21 mouse cellular contexts compared by ENCODE assay signal in the genomic region with DNA sequence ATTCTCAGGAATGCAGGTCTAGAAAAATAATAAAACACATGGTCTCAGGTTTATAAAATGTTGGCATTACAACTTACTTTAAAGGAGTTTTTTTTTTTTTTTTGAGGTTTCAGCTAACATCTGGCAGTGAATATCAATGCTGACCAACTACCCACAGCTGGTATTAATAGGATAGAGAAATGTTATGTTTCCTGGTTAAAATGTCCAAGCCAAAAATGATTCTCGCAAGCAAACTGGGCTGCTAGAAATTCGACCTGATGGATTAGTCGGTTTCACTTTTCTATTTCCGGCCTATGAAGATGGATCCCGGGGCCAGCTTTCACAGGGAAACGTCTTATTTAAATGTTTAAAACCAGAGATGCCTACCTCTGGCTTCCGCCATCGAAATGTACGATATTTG.
"Had no signal": no experiment of that assay in that cellular context is flagged by ENCODE, and none has a peak within 500 bp of the region (broad histone marks: within the 10 kb centered on the region; RNA-seq: fewer than 3 reads in every experiment).

No protein-coding gene starts in this region.

- H3K4me1 ChIP-seq: stomach, embryonic 15.5 days had no signal

- H3K9ac ChIP-seq: limb, embryonic 13.5 days; liver, embryonic 12.5 days; liver, embryonic 15.5 days; midbrain, embryonic 12.5 days; midbrain, embryonic 15.5 days; neural tube, embryonic 13.5 days; stomach, embryonic 15.5 days had no signal

- DNase-seq: kidney, adult 18-20 months; kidney, adult 9 months; kidney, postnatal 25 days; layer of hippocampus, adult 9-11 months; liver; lung, adult 2 months; lung, postnatal 14 days; retina, postnatal 1 day; right cerebral cortex, postnatal 25 days; spleen, adult 18-20 months; thymus, postnatal 25 days had no signal

- H3K27ac ChIP-seq: kidney, postnatal 0 days; layer of hippocampus, adult 2 months; limb, embryonic 13.5 days; liver, embryonic 12.5 days; liver, embryonic 15.5 days; macrophage; midbrain, embryonic 12.5 days; midbrain, embryonic 15.5 days; neural tube, embryonic 13.5 days; stomach, embryonic 15.5 days had no signal

- ATAC-seq: liver, embryonic 12.5 days; midbrain, embryonic 15.5 days had no signal

- H3K9me3 ChIP-seq: limb, embryonic 13.5 days; liver, embryonic 12.5 days; liver, embryonic 15.5 days; midbrain, embryonic 12.5 days; midbrain, embryonic 15.5 days; neural tube, embryonic 13.5 days; stomach, embryonic 15.5 days had no signal

- H3K36me3 ChIP-seq: limb, embryonic 13.5 days; liver, embryonic 12.5 days; liver, embryonic 15.5 days; midbrain, embryonic 12.5 days; midbrain, embryonic 15.5 days; neural tube, embryonic 13.5 days; stomach, embryonic 15.5 days had no signal

- H3K4me3 ChIP-seq: layer of hippocampus, adult 2 months; limb, embryonic 13.5 days; liver, embryonic 12.5 days; liver, embryonic 15.5 days; midbrain, embryonic 12.5 days; midbrain, embryonic 15.5 days; neural tube, embryonic 13.5 days; stomach, embryonic 15.5 days had no signal

- H3K4me2 ChIP-seq: limb, embryonic 13.5 days; liver, embryonic 12.5 days; liver, embryonic 15.5 days; midbrain, embryonic 12.5 days; midbrain, embryonic 15.5 days; neural tube, embryonic 13.5 days; stomach, embryonic 15.5 days had no signal

- H3K27me3 ChIP-seq: liver, embryonic 12.5 days; liver, embryonic 15.5 days; midbrain, embryonic 12.5 days; midbrain, embryonic 15.5 days; neural tube, embryonic 13.5 days; stomach, embryonic 15.5 days had no signal
